Mouse (Mus musculus) forebrain, embryonic 11.5 days (tissue): Measurements from ENCODE around the gene Map3k7. TPM values are rescaled to one million over a fixed set of nuclear protein-coding genes. Genes with fewer than 3 reads are reported as not detected.
A peak's percentile ranks its signal among the peaks of the same experiment; 100 is the strongest.

ENCODE experiments used
- ATAC-seq: fragments of 200-750 bp; cut with Nextera tagmentation; replicated peaks from 2 replicates; pipeline ENCODE4 v1.8.0; 2017; ENCODE audit warnings: moderate TSS enrichment; ENCODE audit not compliant: low FRiP score
- DNase-seq: peaks from one replicate; pipeline ENCODE4 v3.0.0-alpha.2; 2017; ENCODE audit warnings: low spot score
- H3K27ac ChIP-seq: fragments of 300-500 bp; sonication (generic); 2 replicates; pipeline ENCODE4 v1.5.1; 2014; ENCODE audit warnings: low read depth, low read length
- H3K27me3 ChIP-seq: fragments of 300-500 bp; sonication (generic); 2 replicates; pipeline ENCODE4 v1.6.1; 2014; ENCODE audit warnings: mild to moderate bottlenecking, low read length, mixed read lengths; ENCODE audit not compliant: control insufficient read depth, insufficient read depth
- H3K36me3 ChIP-seq: fragments of 300-500 bp; sonication (generic); 2 replicates; pipeline ENCODE4 v1.6.1; 2014; ENCODE audit warnings: mild to moderate bottlenecking, low read length, moderate library complexity, mixed read lengths; ENCODE audit not compliant: control insufficient read depth, insufficient read depth
- H3K4me1 ChIP-seq: fragments of 300-500 bp; sonication (generic); replicated peaks from 2 replicates; pipeline ENCODE4 v1.6.1; 2014; ENCODE audit warnings: low read length, mixed read lengths; ENCODE audit not compliant: control insufficient read depth, insufficient read depth
- H3K4me2 ChIP-seq: fragments of 300-500 bp; sonication (generic); 2 replicates; pipeline ENCODE4 v1.6.1; 2014; ENCODE audit warnings: low read depth, mild to moderate bottlenecking, low read length, moderate library complexity, mixed read lengths; ENCODE audit not compliant: severe bottlenecking
- H3K4me3 ChIP-seq: fragments of 300-500 bp; sonication (generic); 2 replicates; pipeline ENCODE4 v1.5.1; 2014; ENCODE audit warnings: low read depth, low read length
- H3K9ac ChIP-seq: fragments of 300-500 bp; sonication (generic); 2 replicates; pipeline ENCODE4 v1.6.1; 2014; ENCODE audit warnings: low read length
- H3K9me3 ChIP-seq: fragments of 300-500 bp; sonication (generic); 2 replicates; pipeline ENCODE4 v1.6.1; 2016; ENCODE audit warnings: low read length, mixed read lengths; ENCODE audit not compliant: control insufficient read depth
- WGBS: fragments of 180-500 bp; shearing (Covaris S2); extraction: QIAGEN DNeasy Blood & Tissue Kit; methylation state at CpG from one replicate; pipeline ENCODE4 v1.1.7; 2014; 5-methylcytosine and 5-hydroxymethylcytosine counted together
- polyA plus RNA-seq: library from polyadenylated mRNA; unstranded; fragments of >200 nt; fragmentation: Nextera tagmentation; extraction: Ambion mirVana; gene quantifications from 2 replicates; pipeline ENCODE4 v1.2.1, GENCODE M21; 2014

Map3k7 gene
- 48.2 and 50.0 TPM in 2 replicates for polyA plus RNA-seq

DNA sequence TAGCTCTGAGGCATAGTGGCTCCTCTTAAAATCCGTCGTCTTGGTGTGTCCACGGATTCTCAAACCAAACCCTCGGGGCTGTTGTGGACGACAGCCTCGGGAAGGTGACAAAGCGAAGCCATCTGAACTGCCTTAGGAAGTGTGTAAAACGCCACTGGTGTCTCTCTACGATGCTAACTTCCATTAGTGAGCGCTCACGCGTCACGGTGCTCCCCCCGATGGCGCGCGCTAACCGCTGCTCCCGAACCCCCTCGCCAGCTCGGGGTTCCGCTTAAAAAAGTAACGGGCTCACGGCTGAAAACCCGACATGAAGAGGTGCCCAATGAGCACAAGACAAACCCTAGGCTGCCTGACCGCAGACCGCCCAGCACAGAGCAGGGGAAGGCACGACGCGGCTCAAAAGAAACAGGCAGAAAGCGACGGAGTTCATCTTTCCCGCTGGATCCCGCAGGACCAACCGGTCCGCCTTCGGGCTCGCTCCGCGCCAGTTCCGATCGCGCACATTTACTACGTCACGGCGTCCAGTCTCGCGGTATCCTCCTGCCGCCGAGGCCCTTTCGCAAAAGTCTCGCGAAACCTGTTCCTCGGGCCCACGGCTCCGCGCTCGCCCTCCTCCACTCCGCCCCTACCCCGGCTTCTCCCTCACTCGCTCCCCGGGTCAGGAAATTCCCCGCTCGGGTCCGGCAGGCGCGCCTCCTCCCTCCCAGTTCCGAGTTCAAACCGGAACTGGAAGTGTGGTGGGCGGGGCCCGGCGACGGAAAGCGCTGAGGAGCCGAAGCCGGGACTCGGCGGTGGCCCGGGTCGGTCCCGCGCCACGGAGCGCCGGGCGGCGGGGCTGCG, at the start of gene Map3k7:
TSS of gene Map3k7 (plus strand) at position 744 of the 840 bp plus-strand sequence.
- peak within 1 kb of the TSS; percentile 96 for H3K27ac ChIP-seq
- H3K36me3 ChIP-seq, result no peaks in the 10 kb centered on the region
- peak within 1 kb of the TSS; percentile 62 for H3K4me3 ChIP-seq
- peak within 1 kb of the TSS; percentile 85 for H3K9ac ChIP-seq
- peak; percentile 97 for DNase-seq
- peak within 1 kb of the TSS; percentile 84 for H3K4me2 ChIP-seq
- no peaks in the 10 kb centered on the region for H3K9me3 ChIP-seq
- WGBS, result under 1% methylated on average over 88 of the region's 88 CpGs
- peak; percentile 95 for ATAC-seq
- no peaks in the 10 kb centered on the region for H3K27me3 ChIP-seq
- 0 out of 2 replicates have a peak, but pooled peaks cover 4% of the 10 kb centered on the region for H3K4me1 ChIP-seq

DNA sequence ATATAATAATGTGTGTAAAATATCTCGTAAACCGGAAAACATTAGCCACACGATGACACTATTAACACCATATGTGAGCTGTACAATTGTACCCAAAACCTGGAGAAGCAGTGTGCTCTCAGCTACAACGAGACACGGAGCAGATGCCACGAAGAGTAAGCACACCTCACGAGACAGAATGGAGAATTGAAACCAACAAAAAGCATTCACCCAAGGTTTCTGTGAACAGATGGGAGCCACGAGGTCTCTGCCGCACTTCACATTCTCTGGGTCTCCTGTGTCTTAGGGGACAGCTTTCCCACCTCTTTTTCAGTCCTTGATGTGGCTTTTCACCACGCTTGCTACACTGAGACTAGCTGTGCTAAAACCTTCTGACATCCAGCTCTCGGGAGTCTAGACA, 48.8 kb upstream of the Map3k7 start:
- no peaks in the 10 kb centered on the region for H3K36me3 ChIP-seq
- no peak for ATAC-seq
- H3K9me3 ChIP-seq, result no peaks in the 10 kb centered on the region
- H3K4me3 ChIP-seq, result no peak overlapping the region
- no peak overlapping the region for H3K4me2 ChIP-seq
- H3K9ac ChIP-seq, result no peak overlapping the region
- whole genome bisulfite sequencing, result 79% methylated on average over 11 of the region's 11 CpGs
- no peaks in the 10 kb centered on the region for H3K27me3 ChIP-seq
- DNase-seq, result no peak
- no peaks in the 10 kb centered on the region for H3K4me1 ChIP-seq
- no peak overlapping the region for H3K27ac ChIP-seq

DNA sequence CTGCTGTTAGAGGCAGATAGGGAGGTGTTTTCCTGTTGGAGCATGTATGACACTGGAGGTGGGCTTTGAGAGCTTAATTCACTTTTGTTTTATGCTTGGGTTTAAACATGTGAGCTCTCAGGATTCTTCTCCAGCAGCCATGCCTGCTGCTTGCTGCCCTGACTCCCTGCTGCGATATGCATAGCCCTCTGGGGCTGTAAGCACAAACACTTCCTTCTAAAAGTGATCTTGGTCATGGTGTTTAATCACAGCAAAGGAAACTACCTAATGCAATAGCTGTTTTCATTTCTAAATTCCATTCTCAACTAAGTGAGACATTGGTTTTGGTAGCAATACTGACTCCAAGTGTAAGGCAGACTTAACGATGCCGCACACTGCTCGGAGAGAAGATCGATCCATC, 45.2 kb upstream of the Map3k7 start:
- no peak for ATAC-seq

DNA sequence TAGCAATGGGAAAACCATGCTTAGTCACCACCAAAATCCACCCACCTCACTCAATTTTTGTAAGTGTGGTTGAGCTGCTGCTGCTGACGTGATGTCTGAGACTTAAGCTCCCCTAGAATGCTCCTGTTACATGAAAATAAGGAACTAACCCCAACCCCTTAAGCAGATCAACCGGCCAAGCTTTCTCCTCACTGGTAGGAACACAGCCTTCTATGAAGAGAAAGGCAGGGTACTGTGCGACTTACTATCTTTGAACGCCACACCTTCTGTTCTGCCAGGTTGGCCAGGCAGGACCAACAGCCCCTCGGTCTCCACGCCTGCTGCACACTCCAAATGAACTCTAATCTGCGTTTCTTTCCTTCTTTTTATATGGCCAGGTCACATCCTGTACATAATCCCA, 41.7 kb upstream of the Map3k7 start:
- no peak for ATAC-seq
- 47% methylated on average over 7 of the region's 7 CpGs for WGBS

More for the DNA sequence above, 45.2 kb upstream of the Map3k7 start:
- no peak for DNase-seq
- Histone ChIP-seq H3K4me3 (no peak overlapping the region), H3K9me3 (no peaks in the 10 kb centered on the region), H3K27me3 (no peaks in the 10 kb centered on the region), H3K27ac (no peak overlapping the region), H3K4me1 (no peaks in the 10 kb centered on the region), H3K4me2 (no peak overlapping the region), H3K9ac (no peak overlapping the region), H3K36me3 (no peaks in the 10 kb centered on the region)
- 94% methylated on average over 5 of the region's 5 CpGs for WGBS

DNA sequence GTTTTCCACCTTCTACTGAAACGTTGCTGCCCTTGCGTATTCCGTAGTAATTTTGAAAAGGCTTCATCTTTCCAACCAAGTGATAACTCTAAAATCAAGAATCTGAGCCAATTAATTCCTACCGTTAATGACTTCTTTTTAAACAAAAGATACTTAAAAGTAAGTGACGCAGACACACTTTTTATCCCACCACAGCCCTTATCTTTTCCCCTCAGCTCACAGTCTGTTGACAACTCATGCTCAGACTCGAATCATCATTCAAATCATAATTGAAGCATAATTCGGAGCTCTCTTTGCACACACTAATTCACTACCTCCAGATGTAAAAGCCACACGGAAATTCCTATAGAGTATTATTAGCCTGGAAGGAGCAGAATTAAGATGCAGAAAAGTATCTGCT, 40.5 kb upstream of the Map3k7 start:
- no peak overlapping the region for H3K4me2 ChIP-seq
- DNase-seq, result no peak
- no peaks in the 10 kb centered on the region for H3K36me3 ChIP-seq
- H3K27ac ChIP-seq, result no peak overlapping the region
- H3K9me3 ChIP-seq, result no peaks in the 10 kb centered on the region
- no peak overlapping the region for H3K9ac ChIP-seq
- H3K4me1 ChIP-seq, result no peaks in the 10 kb centered on the region
- WGBS, result 61% methylated on average over 8 of the region's 8 CpGs
- no peak for ATAC-seq
- H3K4me3 ChIP-seq, result no peak overlapping the region
- H3K27me3 ChIP-seq, result no peaks in the 10 kb centered on the region

More for the DNA sequence above, 41.7 kb upstream of the Map3k7 start:
- no peaks in the 10 kb centered on the region for H3K9me3 ChIP-seq
- no peak for DNase-seq
- H3K27ac ChIP-seq, result no peak overlapping the region
- H3K27me3 ChIP-seq, result no peaks in the 10 kb centered on the region
- no peaks in the 10 kb centered on the region for H3K36me3 ChIP-seq
- H3K4me3 ChIP-seq, result no peak overlapping the region
- H3K9ac ChIP-seq, result no peak overlapping the region
- no peak overlapping the region for H3K4me2 ChIP-seq
- H3K4me1 ChIP-seq, result no peaks in the 10 kb centered on the region

DNA sequence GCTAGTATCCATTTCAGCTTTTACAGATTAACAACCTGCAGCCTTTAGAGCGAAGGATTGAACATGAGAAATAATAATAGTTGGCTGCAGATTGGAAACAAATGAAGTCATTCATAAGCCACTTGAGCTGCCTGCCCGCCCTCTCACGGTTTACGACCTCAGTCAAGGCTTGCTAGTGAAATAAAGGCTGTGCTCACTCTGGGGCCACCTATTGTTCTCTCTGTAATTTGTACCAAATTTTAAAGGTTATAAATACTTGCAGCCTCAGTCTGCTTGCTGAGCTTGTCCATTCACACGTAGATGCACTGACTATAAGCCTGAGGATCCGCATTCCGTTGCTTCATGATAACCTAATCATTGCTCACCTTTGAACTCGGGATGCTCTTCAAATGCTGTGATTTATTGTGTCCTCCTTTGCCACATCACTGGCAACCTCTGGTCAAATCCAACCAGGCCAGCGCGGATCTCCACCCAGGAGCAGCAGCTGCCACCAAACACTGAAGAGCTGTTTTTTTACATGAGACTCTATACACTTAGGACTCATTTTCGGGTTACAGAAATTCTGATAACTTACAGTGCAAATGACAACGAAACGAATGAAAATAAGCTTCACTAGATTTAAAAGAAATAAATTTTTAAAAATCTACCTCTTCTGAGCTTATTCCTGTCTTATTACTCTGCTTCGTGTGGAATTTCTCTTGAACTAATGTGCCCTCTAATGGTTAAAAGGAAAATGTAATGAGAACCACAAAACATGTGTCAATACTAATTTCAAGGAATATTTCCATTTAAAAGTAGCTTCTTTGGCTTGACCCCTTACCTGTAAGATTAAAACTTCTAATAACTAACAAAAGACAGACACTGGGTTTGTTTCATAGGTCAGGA, 39.4 kb upstream of the Map3k7 start:
- Histone ChIP-seq H3K4me3 (no peak overlapping the region), H3K27ac (no peak overlapping the region), H3K4me2 (no peak overlapping the region), H3K4me1 (no peaks in the 10 kb centered on the region), H3K27me3 (no peaks in the 10 kb centered on the region), H3K9ac (no peak overlapping the region), H3K36me3 (no peaks in the 10 kb centered on the region), H3K9me3 (no peaks in the 10 kb centered on the region)
- ATAC-seq, result peak; percentile 39; the same call in 1 of the 2 replicates
- 42% methylated on average over 14 of the region's 14 CpGs for WGBS
- DNase-seq, result no peak

DNA sequence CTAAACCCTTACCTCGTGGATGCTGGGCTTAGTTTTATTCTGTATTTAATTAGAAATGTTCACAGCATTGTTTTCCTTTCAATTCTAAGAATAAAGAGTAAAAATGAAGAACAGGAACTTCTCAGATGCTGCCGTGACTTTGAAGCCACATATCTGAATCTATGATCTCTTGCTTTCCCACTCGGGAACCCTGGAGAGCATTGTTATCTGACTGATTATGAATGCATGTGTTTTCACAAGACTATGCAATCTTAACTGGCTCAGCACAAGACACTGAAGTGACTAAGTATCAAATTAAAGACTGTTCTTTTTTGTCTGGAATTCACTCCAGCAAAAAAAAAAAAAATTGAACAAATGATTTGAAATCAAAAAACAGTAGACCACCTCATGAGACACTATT, 30.7 kb upstream of the Map3k7 start:
- no peak overlapping the region for H3K27ac ChIP-seq
- WGBS, result 38% methylated on average over 3 of the region's 3 CpGs
- H3K27me3 ChIP-seq, result no peaks in the 10 kb centered on the region
- H3K4me2 ChIP-seq, result no peak overlapping the region
- H3K9me3 ChIP-seq, result no peaks in the 10 kb centered on the region
- DNase-seq, result no peak
- H3K9ac ChIP-seq, result no peak overlapping the region
- ATAC-seq, result no peak
- H3K36me3 ChIP-seq, result no peaks in the 10 kb centered on the region
- H3K4me3 ChIP-seq, result no peak overlapping the region
- H3K4me1 ChIP-seq, result peaks cover 8% of the 10 kb centered on the region

DNA sequence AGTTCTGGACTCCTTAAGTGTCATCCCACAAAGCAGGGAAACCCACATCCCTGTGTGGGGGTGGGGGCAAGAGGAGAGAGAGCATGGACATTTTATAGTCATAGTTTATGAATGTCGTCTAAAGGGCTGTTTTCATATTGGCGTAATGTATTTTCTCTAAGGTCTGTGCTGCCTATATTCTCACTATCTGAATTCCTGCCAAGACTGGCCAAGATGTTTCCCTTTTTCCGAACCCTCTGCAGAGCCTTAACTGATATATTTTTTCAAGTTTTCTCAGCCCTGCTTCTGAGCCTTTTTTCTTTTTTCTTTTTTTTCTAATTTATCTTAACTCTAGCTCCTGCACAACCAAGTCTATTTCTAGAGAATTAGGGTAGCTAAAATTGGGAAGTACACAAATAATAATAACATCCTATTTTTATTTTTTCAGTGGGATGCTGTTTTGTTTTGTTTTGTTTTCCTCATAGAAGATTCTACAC, 28.0 kb upstream of the Map3k7 start:
- ATAC-seq (no peak), DNase-seq (no peak)
- Histone ChIP-seq H3K9ac (no peak overlapping the region), H3K27ac (no peak overlapping the region), H3K4me1 (peaks cover 8% of the 10 kb centered on the region), H3K36me3 (no peaks in the 10 kb centered on the region), H3K4me3 (no peak overlapping the region), H3K4me2 (0 out of 2 replicates have a peak overlapping the region, but pooled peaks have one; percentile 1), H3K9me3 (no peaks in the 10 kb centered on the region), H3K27me3 (no peaks in the 10 kb centered on the region)
- 68% methylated on average over 3 of the region's 3 CpGs for WGBS
